ENCODE assay signal across 9 mouse cellular contexts in the genomic region with DNA sequence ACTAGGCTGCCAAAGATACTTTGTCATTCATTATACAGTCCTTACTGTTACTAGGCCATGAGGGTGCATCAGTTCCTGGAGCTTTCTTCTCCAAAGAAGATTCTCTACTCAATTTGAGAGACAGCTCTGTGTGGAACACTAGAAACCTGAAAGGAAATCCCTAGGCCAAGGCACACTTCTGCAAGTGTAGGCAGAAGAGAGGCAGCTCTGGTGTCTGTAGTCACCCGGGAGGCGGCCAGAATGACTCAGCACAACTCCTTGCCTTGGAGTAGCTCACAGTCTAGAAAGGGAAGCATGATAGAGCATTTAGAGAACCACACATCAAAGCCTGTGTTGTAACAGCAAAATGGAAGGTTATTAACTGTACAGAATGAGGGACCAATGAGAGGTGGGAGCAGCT.
DNase-seq lines count a peak whose midpoint lies in the region; ATAC-seq and TF ChIP-seq lines count a peak whose summit lies in the region.
"Had no signal": no experiment of that assay in that cellular context is flagged by ENCODE, and none has a peak within 500 bp of the region (broad histone marks: within the 10 kb centered on the region; RNA-seq: fewer than 3 reads in every experiment).

No protein-coding gene starts in this region.

- peak; percentile 88 for DNase-seq in gastrocnemius, adult 18-20 months (ENCODE audit: low spot score)
- no peak for DNase-seq in gastrocnemius, postnatal 4 days (ENCODE audit: low spot score in 2 of 2)
- DNase-seq in frontal cortex, postnatal 36 days (ENCODE audit: low spot score in 2 of 2) = peak; percentile 62 to 72
- DNase-seq in left cerebral cortex, postnatal 14 days (ENCODE audit: low spot score in 2 of 2) = peak; percentile 56
- DNase-seq in right cerebral cortex, adult 2 months (ENCODE audit: low spot score in 2 of 2) = peak; percentile 68 to 73
- no peak for DNase-seq in B cell, adult 2 months

- intact Hi-C loops in left cerebral cortex, postnatal 14 days (cut with DNase I) = no loop called here

- ATAC-seq in forebrain, embryonic 12.5 days (ENCODE audit: low FRiP score) = no peak

- H3K27ac ChIP-seq in ES-Bruce4 (ENCODE audit: insufficient read depth, low read length) = peak overlapping the region; percentile 99
- H3K27ac ChIP-seq in forebrain, embryonic 12.5 days = no peak overlapping the region
- H3K27ac ChIP-seq: limb, embryonic 15.5 days had no signal

- no peaks in the 10 kb centered on the region for H3K9me3 ChIP-seq in ES-Bruce4 (replicated peaks; ENCODE audit: control insufficient read depth, insufficient read depth, low read length, poor library complexity, severe bottlenecking)
- H3K9me3 ChIP-seq in forebrain, embryonic 12.5 days = 0 out of 2 replicates have a peak, but pooled peaks cover 5% of the 10 kb centered on the region
- H3K9me3 ChIP-seq: limb, embryonic 15.5 days had no signal

- no peak overlapping the region for H3K4me2 ChIP-seq in forebrain, embryonic 12.5 days
- H3K4me2 ChIP-seq: limb, embryonic 15.5 days had no signal

- no peaks in the 10 kb centered on the region for H3K27me3 ChIP-seq in ES-Bruce4 (ENCODE audit: control insufficient read depth, insufficient read depth, low read length, poor library complexity, severe bottlenecking)
- no peaks in the 10 kb centered on the region for H3K27me3 ChIP-seq in forebrain, embryonic 12.5 days
- H3K27me3 ChIP-seq: limb, embryonic 15.5 days had no signal

- WGBS in forebrain, embryonic 12.5 days = 81% methylated on average over 2 of the region's 2 CpGs

- 0 out of 2 replicates have a peak, but pooled peaks have one; percentile 54 for TF ChIP-seq EP300 in ES-Bruce4 (IDR thresholded peaks at IDR 0.05; ENCODE audit: insufficient read depth, low read depth, low read length)

- H3K36me3 ChIP-seq in ES-Bruce4 (ENCODE audit: control insufficient read depth, insufficient read depth, low read length, poor library complexity, severe bottlenecking) = peaks cover 17% of the 10 kb centered on the region
- peaks cover 93% of the 10 kb centered on the region for H3K36me3 ChIP-seq in forebrain, embryonic 12.5 days (replicated peaks)

- H3K9ac ChIP-seq in ES-Bruce4 (ENCODE audit: low read depth, poor library complexity, severe bottlenecking) = peak overlapping the region; percentile 49
- H3K9ac ChIP-seq in forebrain, embryonic 12.5 days = no peak overlapping the region
- H3K9ac ChIP-seq: limb, embryonic 15.5 days had no signal

- TF ChIP-seq POLR2A in ES-Bruce4 (IDR thresholded peaks at IDR 0.05; ENCODE audit: insufficient read depth, low read length) = no peak

- H3K4me1 ChIP-seq in ES-Bruce4 (ENCODE audit: control insufficient read depth, insufficient read depth, low read length) = peaks cover 14% of the 10 kb centered on the region
- no peaks in the 10 kb centered on the region for H3K4me1 ChIP-seq in forebrain, embryonic 12.5 days

- TF ChIP-seq CTCF in ES-Bruce4 (IDR thresholded peaks at IDR 0.05; ENCODE audit: low read depth, low read length) = no peak

- no peak overlapping the region for H3K4me3 ChIP-seq in ES-Bruce4 (ENCODE audit: low read depth, low read length)
- H3K4me3 ChIP-seq in forebrain, embryonic 12.5 days (replicated peaks) = no peak overlapping the region
- H3K4me3 ChIP-seq: limb, embryonic 15.5 days had no signal

Comparison
In these comparisons a context has a peak if more than half of its experiments do, and no peak if none do; other contexts are left out.
1. DNase-seq: peak in gastrocnemius, adult 18-20 months (single experiment), frontal cortex, postnatal 36 days (2 of 2), left cerebral cortex, postnatal 14 days (2 of 2) and right cerebral cortex, adult 2 months (2 of 2); none in gastrocnemius, postnatal 4 days (0 of 2) and B cell, adult 2 months (0 of 2).